Mouse (Mus musculus) heart, postnatal 10 days (tissue): ENCODE measurements around the gene Zfp143. TPM values are rescaled to one million over a fixed set of nuclear protein-coding genes. Genes with fewer than 3 reads are reported as not detected.
"Not testable (repeated sequence)": the region's sequence is repeated elsewhere in the genome, so short reads cannot be mapped to it uniquely, and the experiment has no call there.

Source experiments
- DNase-seq, 2 experiments: peaks; one replicate each; pipeline ENCODE4 v3.0.0; 2021
- intact Hi-C: fragments of 180-260 bp; cut with DNase I; formaldehyde crosslinking; loops from one replicate; pipeline ENCODE4 v1.15.1; 2025
- total RNA-seq, 2 experiments: library from RNA; stranded (reverse); gene quantifications; 2 replicates each; pipeline ENCODE4 v1.2.3; 2021

The Zfp143 gene
- 10 to 100 TPM; 11.0 to 12.3 TPM for total RNA-seq

DNA sequence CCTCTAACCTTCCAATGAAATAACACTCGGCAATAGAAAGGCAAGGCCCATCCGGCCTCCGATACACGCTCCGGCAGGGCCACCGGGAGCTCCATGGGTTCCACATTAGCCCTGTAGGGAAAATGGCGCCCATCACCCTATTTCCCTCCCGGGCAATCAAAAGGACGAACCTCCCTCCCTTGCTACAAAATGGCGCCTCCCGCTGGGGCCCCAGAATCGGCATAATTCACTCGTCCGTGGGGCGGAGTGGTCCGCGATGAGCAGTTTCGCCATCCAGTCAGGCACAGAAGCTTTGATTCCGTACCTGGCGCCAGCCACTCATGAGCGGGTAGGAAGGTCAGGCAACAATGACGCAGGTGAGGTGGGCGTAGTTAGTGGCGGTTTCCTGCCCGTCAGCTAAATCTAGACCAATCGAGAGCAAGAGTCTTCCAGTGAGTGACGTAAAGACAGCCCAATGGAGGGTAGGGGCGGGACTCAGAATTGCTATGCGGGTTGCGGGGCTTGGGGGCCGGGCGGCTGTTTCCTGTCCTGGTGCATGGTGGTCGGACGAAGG, at the start of gene Zfp143:
Zfp143 (plus strand) TSS at position 19 of the 553 bp plus-strand sequence.
- intact Hi-C loops = loop anchor here (5.0 kb wide), 1 partner anchor 74 kb away; the partner anchor contains the start of gene Tmem41b
- DNase-seq = peak; percentile 100

DNA sequence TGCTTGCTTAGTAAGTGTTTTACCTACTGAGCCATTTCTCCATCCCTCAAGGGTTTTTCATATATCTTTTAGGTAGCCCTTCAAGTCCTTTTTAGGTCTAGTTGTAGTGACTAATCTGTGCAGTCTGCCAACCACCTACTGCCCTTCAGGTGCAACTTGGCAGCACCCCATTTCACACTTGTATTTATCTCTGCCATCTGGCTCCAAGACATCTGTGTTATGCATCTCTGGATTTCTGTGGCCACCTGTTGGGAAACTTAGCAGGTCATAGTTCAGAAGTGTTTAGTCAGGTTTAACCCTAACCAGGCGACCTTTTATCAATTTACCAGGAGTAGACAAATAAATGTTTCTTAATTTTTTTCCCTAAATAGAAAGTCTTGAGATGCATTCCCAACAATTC, 49.6 kb upstream of the Zfp143 start:
- intact Hi-C loops = no loop called here
- DNase-seq = no peak

DNA sequence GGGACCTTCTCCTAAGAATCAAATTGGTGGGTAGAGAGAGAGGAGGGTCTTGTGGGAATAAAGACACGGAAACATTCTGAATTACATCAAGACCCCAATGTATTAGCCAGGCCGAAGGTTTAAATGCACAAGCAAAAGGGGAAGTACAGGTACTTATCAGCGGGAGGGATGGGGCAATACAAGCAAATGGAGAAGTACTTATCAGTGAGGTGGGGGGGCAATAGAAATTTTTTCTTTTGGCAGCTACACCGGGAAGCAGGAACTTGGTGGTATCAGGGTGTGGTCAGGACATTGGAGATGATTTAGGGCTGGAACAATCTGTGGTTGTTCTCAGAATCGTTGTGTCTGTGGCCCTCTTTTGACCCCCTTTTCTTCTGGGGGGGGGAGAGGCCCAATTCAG, 46.7 kb upstream of the Zfp143 start:
- intact Hi-C loops = no loop called here
- DNase-seq = no peak

DNA sequence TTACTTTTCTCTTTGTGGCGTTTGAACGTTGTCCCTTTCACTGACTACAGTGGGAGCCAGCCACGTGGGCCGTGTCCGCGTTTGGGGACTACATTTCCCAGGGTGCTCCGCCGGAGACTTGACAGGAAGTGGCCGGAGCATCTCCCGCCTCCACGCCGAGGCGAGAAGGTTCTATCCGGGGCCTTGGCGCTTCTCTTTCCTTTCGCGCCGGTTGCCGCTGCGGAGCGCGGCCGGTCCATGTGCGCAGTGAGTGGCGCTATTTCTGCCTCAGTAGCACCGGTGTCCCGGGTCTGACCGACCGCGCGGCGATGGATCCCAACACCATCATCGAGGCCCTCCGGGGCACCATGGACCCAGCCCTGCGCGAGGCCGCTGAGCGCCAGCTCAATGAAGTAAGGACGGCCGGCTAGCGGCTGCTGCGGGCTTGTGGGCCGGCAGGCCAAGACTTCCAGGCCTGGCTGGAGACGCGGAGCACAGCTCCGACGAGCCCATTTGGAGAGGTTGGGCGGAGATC, 42.8 kb upstream of the Zfp143 start, which contains the start of gene Ipo7:
Ipo7 (plus strand) TSS at position 158 of the 514 bp plus-strand sequence.
- DNase-seq = peak; percentile 96 to 97
- intact Hi-C loops = loop anchor here (2.0 kb wide), 1 partner anchor 25 kb away; no protein-coding TSS in a partner anchor

DNA sequence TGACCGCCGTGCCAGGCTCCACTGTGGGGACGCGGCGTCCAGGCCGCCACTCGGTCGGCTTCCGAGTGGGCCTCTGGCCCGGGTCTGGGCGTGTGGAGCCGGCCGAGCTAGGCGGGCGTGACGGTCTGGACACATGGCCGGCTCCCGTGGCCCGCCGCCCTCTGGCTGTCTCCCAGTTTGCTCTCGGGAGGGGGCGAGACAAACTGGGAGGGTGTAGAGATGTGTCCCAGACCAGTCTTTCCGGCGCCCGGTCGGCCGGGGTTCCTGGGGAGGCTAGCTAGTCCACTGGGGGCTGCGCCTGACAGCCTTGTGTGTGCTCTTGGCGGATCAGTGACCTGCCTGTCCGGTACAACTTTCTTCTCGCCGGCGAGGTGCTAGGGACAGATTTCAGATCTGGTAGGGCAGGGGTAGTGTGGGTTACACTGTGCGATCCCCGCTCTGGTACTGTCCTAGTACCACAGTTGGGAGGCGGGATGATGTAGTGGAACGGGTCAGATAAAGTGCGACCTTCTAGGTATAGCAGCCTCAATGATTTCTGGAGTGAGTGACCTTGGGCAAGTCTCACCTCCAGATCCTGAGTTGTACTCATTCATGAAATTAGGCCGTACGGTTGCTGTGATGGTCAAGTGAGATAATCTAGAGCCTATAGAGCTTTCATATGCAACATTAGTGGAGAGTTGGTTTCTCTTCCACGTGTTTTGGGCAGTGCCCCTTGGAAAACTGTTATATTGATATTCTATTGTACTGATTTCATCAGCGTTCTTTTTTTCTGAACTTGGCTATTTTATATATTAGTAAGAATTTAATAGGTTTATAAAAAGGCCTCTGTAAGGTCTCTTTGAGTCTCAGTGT, 42.2 kb upstream of the Zfp143 start:
- intact Hi-C loops = loop anchor here (2.0 kb wide), 1 partner anchor 26 kb away; no protein-coding TSS in a partner anchor
- DNase-seq = peak; percentile 82 to 86

DNA sequence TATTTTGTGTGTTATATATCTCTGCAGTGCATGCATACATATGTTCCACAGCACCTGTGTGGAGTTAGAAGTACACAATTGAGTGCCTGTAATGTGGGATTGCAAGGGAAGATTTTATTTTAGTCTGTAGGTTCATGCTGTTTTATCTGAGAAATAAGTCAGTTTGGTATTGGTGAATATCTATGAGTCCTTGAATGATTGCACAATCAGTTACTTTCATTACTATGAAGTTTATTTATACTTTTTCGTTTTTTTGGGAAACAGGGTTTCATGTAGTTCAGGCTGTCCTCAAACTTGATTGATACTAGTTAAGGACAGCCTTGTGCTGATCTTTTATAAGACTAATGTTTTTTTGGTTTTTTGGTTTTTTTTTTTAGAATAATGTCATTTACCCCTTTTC, 37.5 kb upstream of the Zfp143 start:
- DNase-seq = no peak
- intact Hi-C loops = no loop called here

DNA sequence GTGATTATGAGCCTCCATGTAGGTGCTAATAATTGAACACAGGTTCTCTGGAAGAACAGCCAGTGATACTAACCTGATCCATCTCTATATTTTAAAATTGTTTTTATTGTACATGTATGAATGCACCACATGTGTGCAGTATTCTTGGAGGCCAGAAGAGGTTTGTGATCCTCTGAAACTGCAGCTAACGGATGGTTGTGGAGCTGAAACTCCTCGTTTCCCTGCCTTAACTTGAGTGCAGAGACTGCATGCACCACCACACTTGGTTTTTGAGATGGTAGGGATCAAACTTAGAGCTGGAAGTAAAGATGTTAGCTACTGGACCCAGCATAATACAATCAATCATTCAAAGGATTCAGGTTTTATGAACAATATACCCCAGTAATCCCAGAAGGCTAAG, 34.4 kb upstream of the Zfp143 start:
- DNase-seq = no peak
- intact Hi-C loops = no loop called here

DNA sequence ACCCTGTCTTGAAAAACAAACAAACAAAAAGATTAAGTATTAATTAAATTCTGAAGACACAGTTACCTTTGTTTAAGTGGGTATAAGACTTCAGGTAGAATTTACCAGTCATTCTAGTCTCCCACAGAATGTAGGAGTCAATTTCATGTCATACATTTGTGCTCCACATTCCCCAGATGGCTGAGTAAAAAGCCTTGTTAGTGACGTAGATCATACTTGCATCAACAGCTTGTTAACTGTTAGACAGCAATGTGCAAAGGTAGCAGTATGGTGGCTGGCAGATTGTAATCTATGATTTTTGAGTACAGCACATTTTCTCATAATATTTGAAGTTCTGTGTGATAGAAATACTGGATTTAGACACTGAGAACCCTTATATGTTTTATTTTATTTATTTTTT, 32.2 kb upstream of the Zfp143 start:
- intact Hi-C loops = no loop called here
- DNase-seq = no peak

DNA sequence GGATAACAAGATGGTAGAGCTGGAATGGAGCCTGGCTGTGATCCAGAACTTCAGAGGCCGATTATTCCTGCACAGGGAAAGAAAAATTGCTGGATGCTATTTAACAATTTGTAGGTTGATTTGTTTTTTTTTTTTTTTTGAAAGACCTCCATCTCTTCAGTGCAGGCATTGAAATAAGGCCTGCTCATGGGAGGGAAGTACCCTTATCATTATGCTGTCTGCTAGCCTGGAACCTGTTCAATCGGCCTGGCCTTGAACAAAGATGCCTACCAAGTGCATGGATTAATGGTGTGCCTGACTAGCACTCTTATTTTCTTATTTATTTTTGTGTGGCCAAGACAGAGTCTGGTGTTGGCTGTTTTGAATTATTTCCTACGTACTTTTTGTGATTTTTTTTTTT, 30.7 kb upstream of the Zfp143 start:
- intact Hi-C loops = no loop called here

DNA sequence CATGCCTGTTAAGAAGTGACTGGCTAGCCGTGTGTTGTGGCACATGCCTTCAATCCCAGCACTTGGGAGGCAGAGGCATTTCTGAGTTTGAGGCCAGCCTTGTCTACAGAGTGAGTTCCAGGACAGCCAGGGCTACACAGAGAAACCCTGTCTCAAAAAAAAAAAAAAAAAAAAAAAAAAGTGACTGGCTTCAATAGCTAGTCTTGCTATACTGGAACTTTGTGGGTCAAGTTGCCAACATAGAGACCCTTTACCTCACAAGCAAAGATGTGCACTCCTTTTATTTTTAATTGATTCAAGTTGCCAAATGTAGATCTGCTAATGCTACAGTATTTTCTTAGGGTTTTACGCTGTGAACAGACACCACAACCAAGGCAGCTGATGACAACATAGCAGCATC, 3.3 kb upstream of the Zfp143 start:
- intact Hi-C loops = loop anchor here (5.0 kb wide), 1 partner anchor 80 kb away; no protein-coding TSS in a partner anchor
- not testable (repeated sequence) for DNase-seq

More for the DNA sequence above, 30.7 kb upstream of the Zfp143 start:
- no peak for DNase-seq

DNA sequence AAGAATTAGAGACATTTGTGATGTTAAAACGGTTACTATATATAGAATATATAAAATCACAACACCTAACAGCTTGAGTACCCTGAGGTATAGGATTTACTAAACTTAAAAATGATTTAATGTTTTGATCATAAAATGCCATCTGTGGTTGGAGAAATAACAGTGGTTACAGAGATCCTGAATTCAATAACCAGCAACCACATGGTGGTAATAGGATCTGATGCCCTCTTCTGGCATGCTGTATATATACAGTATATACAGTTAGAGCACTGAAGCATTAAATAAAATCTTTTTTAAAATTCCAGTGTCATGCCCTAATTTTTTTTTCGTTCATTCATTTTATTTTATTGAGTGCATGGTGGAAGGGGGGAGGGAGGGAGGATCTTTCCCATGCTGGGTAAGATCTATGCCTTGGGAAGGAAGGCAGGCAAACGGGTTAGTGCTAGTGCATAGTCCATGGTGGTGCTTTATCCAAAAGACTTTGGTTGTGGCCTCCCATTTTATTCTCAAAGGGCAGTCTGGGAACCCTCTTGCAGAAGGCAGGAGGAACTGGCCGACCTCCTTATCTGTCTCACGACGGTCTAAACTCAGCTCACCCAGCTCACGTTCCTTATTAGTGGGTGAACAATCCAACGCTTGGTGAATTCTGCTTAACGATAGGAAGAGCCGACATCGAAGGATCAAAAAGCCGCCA, 1.8 kb upstream of the Zfp143 start:
- peak; percentile 11 to 21 for DNase-seq
- intact Hi-C loops = loop anchor here (5.0 kb wide), 1 partner anchor 82 kb away; no protein-coding TSS in a partner anchor

DNA sequence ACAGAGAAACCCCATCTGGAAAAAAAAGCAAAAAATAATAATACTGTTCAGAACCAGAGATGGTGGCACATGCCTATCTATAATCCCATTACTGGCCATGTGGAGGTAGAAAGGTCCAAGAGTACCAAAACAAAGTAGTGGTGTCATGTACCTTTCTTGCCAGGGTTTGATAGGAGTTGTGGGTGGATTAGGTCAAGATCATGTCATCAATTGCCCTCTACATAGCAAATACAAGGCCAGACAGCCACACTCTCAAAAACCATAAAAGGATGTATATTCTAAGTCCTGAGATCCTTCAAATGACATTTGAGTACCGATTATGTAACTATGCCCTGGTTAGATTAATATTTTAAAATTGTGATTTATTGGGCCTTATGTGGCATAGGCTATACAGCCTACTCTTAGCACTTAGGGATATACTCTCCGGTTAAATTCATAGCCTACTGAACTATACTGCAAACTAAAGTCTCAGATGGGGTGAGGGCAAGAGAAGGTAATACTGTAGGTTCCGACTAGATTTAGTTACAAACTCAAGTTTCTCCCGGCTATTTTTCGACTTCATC, 830 bp upstream of the Zfp143 start:
- DNase-seq = no peak
- intact Hi-C loops = loop anchor here (5.0 kb wide), 1 partner anchor 73 kb away; the partner anchor contains the start of gene Tmem41b

DNA sequence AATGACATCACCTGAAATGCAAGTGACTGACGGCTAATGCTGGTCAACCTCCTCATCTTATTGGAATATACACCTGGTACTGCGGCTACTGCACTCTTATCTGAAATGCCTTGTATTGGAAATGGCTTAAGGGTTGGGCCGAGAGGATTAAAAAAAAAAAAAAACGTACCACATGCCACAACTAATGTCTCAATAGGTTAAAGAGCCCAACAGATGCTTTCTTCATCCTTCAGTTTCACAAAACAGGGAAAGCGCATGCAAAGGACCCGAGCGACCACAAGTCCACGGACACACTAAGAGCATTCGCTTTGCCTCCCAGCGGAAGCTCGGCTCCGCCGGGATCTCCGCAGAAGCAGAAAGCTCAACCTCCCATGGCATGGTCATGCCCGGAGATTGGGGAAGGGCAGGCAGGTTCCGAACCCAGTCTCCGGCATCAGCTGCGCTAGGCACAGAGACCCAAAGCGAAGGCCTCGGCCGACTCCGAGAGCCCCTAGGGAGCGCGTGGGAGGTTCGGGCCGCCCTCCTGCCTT, 283 bp upstream of the Zfp143 start:
- intact Hi-C loops = loop anchor here (5.0 kb wide), 1 partner anchor 73 kb away; the partner anchor contains the start of gene Tmem41b

DNA sequence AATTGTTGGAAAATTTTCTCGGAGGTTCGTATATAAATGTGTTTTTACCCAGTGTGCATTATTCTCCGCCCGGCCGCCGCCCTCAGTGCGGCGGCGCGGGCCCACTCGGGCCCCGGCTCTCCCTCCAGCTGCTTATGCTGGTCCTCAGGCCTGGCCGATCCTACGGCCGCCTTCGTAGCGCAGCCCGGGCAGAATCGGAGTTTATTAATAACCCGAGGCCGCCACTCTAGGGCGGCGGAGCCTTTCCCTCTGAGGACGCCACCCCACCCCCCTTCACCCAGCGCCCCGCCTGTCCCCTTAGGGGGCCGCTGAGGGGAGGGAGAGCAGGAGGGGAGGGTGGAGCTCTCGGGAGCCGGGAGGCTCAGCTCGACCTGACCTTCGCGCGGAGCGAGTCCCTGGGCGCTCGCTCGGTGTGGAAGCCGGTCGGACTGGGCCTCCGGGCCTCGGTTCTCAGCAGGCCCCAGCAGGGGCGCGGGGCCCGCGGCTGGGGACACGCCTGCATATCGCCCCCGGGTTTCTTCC, 796 bp downstream of the Zfp143 start:
- intact Hi-C loops = loop anchor here (2.0 to 5.0 kb wide), 2 partner anchors 61 to 75 kb away; partner anchors contain the start of genes Tmem41b and Wee1
- DNase-seq = peak; percentile 91 to 93

More for the DNA sequence above, 283 bp upstream of the Zfp143 start:
- DNase-seq = no peak

DNA sequence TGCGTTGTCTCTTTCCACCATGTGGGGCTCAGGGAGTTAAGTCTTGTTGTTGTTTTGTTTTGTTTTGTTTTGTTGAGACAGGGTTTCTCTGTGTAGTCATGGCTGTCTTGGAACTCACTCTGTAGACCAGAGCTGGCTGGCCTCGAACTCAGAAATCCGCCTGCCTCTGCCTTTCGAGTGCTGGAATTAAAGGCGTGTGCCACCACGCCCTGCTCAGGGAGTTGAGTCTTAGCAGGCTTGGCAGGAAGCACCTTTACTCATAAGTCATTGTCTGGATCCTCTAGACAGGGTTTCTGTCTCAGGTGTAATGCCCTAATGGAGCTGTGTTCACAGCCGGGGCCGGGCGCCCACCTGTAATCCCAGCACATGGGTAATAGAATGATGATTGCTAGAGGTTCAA, 2.7 kb downstream of the Zfp143 start:
- DNase-seq = no peak
- intact Hi-C loops = loop anchor here (2.0 to 5.0 kb wide), 2 partner anchors 59 to 76 kb away; partner anchors contain the start of genes Tmem41b and Wee1

DNA sequence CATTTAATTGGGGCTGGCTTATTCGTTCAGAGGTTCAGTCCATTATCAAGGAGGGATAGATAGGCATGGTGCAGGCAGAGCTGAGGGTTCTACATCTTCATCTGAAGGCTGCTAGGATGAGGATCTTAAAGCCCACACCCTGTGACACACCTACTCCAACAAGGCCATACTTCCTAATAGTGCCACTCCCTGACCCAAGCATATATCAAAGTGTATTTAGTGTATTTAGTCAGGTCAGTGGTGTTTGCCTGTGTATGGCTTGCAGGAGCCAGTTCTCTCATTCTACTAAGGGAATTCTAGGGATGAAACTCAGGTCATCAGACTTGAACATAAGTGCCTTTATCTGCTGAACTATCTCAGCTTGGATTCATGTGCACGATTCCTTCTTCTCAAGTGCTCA, 8.1 kb downstream of the Zfp143 start:
- intact Hi-C loops = no loop called here
- no peak for DNase-seq

DNA sequence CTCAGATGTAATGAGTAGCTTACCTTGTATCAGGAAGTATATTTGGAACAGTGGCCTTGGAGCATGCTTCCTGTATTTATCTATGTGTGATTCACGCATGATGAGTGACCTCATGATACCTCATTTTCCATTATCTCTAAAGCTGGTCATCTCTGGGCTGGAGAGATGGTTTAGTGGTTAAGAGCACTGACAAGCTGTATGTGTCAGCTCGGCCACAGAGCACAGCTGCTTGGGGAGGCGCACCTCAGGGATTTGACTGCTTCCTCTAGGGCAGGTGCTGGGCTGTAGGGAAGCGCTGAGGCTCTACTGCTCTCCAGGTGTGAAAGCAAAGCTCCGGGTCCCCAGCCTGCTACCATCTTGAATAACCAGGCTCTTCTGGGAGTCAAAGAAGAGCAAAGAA, 17.2 kb downstream of the Zfp143 start:
- DNase-seq = no peak
- intact Hi-C loops = no loop called here

DNA sequence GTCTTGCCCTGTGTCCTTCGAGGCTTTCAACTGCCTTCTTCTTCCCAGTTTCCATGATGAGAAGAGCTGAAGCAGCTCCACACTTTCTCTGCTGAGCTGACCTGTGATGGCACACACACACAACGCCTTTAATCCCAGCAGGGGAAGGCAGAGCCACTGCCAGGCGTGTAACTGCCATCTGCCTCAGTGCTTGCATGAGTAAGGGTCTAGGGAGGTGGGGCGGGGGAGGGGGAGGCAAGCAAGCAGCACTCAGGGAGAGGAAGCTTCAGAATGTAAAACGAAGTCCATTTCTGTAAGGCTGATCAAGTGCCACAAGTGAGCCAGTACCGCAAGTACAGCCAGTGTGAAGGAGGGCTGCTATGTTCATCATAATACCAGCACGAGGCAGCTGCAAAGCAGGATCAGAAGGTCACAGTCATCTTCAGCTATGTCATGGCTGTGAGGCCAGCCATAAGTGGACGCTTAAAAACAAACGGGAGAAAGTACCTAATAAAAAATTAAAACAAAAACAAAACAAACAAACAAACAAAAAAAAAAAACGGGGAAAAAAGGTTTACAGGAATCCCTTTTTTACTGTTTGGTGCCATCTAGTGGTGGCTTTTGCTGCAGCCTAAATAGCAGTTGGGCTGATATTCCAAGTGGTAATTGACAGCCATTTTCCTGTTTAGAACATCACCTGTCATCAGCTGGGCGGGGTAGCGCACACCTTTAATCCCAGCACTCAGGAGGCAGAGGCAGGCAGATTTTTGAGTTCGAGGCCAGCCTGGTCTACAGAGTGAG, 22.6 kb downstream of the Zfp143 start:
- DNase-seq = peak; percentile 61 to 83
- intact Hi-C loops = loop anchor here (5.0 to 10.0 kb wide), 2 partner anchors 39 to 379 kb away; partner anchors contain the start of genes Akip1, St5 and Wee1

DNA sequence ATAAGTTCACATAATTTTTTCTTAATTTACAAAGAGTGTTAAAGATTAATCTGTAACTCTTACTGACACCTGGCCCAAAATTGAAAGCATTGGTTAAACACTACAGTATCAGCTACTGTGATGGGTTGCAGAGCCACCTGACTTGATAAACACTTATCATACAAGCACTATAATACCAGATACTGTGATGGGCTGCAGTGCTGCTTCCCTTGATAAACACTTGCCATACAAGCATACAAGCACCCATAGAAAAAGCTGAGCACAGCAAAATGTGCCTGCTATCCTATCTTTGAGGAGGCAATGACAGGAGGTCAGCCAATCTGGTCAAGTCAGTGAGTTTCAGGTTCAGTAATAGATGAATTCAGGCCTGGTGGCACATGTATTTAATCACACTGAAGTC, 24.2 kb downstream of the Zfp143 start:
- intact Hi-C loops = loop anchor here (5.0 to 10.0 kb wide), 2 partner anchors 52 to 380 kb away; partner anchors contain the start of genes Akip1 and St5
- no peak for DNase-seq
